Mouse (Mus musculus) limb, embryonic 14.5 days (tissue): Measurements from ENCODE around the gene Cuedc2. TPM values are rescaled to one million over a fixed set of nuclear protein-coding genes. Genes with fewer than 3 reads are reported as not detected.

Source experiments
- ATAC-seq: fragments of 200-750 bp; cut with Nextera tagmentation; 2 replicates; pipeline ENCODE4 v1.8.0; 2017; ENCODE audit warnings: low read depth, moderate number of reproducible peaks, moderate TSS enrichment; ENCODE audit not compliant: low FRiP score
- DNase-seq: peaks from one replicate; pipeline ENCODE4 v3.0.0-alpha.2; 2015; ENCODE audit warnings: low spot score
- H3K27ac ChIP-seq: fragments of 300-500 bp; sonication (generic); replicated peaks from 2 replicates; pipeline ENCODE4 v1.5.1; 2014; ENCODE audit warnings: low read depth, mild to moderate bottlenecking, low read length, moderate library complexity, mixed read lengths
- H3K27me3 ChIP-seq: fragments of 300-500 bp; sonication (generic); 2 replicates; pipeline ENCODE4 v1.6.1; 2014; ENCODE audit warnings: low read length, mixed read lengths; ENCODE audit not compliant: control insufficient read depth, insufficient read depth
- H3K36me3 ChIP-seq: fragments of 300-500 bp; sonication (generic); 2 replicates; pipeline ENCODE4 v1.6.1; 2014; ENCODE audit warnings: mild to moderate bottlenecking, low read length, moderate library complexity, mixed read lengths; ENCODE audit not compliant: control insufficient read depth, insufficient read depth
- H3K4me1 ChIP-seq: fragments of 300-500 bp; sonication (generic); 2 replicates; pipeline ENCODE4 v1.6.1; 2014; ENCODE audit warnings: antibody characterized with exemption, low read length, mixed read lengths; ENCODE audit not compliant: control insufficient read depth, insufficient read depth
- H3K4me2 ChIP-seq: fragments of 300-500 bp; sonication (generic); replicated peaks from 2 replicates; pipeline ENCODE4 v1.6.1; 2014; ENCODE audit warnings: low read depth, mild to moderate bottlenecking, low read length, moderate library complexity; ENCODE audit not compliant: severe bottlenecking
- H3K4me3 ChIP-seq: fragments of 300-500 bp; sonication (generic); replicated peaks from 2 replicates; pipeline ENCODE4 v1.5.1; 2014; ENCODE audit warnings: low read length
- H3K9ac ChIP-seq: fragments of 300-500 bp; sonication (generic); 2 replicates; pipeline ENCODE4 v1.6.1; 2014; ENCODE audit warnings: mild to moderate bottlenecking, low read depth, low read length, moderate library complexity; ENCODE audit not compliant: severe bottlenecking
- H3K9me3 ChIP-seq: fragments of 300-500 bp; sonication (generic); 2 replicates; pipeline ENCODE4 v1.6.1; 2016; ENCODE audit warnings: low read length; ENCODE audit not compliant: control insufficient read depth
- POLR2A ChIP-seq: fragments of 200-500 bp; IDR thresholded peaks from 2 replicates; pipeline ENCODE4 v1.8.0; 2012; ENCODE audit warnings: inconsistent platforms, mild to moderate bottlenecking, moderate library complexity, borderline replicate concordance; ENCODE audit not compliant: insufficient read depth, insufficient read length; ENCODE audit errors: extremely low read depth
- WGBS: fragments of 180-500 bp; shearing (Covaris S2); extraction: QIAGEN DNeasy Blood & Tissue Kit; methylation state at CpG from one replicate; pipeline ENCODE4 v1.1.7; 2014; 5-methylcytosine and 5-hydroxymethylcytosine counted together
- polyA plus RNA-seq, 2 experiments: library from polyadenylated mRNA; depleted of rRNA in 1 of 2; stranded (reverse) in 1 of 2; unstranded in 1 of 2; fragments of >200 nt; fragmentation: Nextera tagmentation in 1 of 2; extraction: Ambion mirVana in 1 of 2; gene quantifications; 2 replicates each; pipeline versions ENCODE4 v1.2.1 to v1.2.3; 2012 to 2014

The Cuedc2 gene
- polyA plus RNA-seq, 2 experiments: 110 to 164 TPM

DNA sequence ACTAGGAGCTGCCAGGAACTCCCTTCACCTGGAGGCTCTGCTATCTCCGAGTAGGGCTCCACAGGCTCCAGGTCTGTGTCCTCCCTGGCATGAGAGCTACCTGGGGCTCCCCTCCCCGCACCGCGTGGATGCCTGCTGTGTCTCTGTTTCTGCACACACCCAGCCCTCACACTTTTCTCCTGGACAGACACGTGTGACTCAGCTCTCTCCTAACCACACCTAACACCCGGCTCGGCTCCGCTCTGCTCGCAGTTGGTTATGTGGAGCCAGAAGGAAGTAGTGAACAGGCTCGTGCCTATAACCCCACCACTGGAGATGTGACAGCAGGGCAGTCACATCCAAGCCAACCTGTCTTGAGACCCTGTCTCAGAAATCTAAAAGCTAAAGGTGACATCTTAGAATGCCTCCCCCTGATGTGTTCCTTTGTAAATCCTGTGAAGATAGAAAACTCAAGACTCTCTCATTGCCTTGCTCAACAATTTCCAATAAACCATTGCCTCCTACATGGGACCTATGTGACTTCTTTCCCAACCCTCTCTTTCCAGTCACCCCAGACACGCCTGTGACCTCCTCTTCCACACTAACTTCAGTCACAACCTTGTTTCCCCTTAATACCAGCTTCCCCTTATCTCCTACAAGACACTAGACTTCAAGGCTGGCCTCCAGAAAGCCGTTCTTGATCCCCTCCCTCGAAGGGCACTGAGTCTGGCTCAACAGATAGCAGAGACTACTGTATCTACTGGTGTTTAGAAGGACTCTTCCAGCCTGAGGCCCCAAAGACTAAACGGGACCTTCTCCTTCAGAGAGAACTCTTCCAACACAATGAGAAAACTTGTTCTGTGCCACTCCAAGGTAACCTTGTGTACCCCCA lies 23.4 kb downstream of the Cuedc2 start:
- Histone ChIP-seq H3K4me3 (no peak overlapping the region), H3K27me3 (peaks cover 69% of the 10 kb centered on the region), H3K36me3 (peaks cover 21% of the 10 kb centered on the region), H3K4me2 (no peak overlapping the region), H3K9ac (no peak overlapping the region), H3K9me3 (no peaks in the 10 kb centered on the region), H3K4me1 (peaks cover 7% of the 10 kb centered on the region), H3K27ac (no peak overlapping the region)
- 42% methylated on average over 14 of the region's 14 CpGs for WGBS
- ATAC-seq (no peak), DNase-seq (no peak)
- no peak for TF ChIP-seq POLR2A

DNA sequence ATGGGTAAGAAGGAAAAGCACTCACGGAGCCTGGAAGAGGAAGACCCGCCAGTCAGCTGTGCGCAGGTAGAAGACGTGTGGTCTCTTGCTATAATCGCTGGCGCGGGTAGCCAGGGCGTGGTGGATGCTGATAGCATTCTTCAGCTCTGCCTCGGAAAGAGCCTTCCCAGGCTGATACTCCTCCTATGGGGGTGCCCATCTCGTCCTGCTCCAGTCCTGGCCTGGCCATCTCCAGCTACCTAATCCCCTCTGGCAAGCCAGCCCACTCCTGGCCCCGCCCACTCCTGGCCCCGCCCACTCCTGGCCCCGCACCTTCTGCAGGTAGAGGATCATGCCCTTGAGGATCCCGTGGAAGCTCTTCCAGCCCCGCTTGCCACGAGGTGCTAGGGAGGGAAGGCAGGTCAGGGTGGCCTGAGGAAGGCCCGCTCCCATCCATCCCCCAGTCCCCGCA lies 24.3 kb downstream of the Cuedc2 start:
- DNase-seq: no peak
- WGBS: 23% methylated on average over 14 of the region's 18 CpGs
- H3K4me1 ChIP-seq: peaks cover 7% of the 10 kb centered on the region
- H3K4me3 ChIP-seq: no peak overlapping the region
- no peaks in the 10 kb centered on the region for H3K9me3 ChIP-seq
- peaks cover 27% of the 10 kb centered on the region for H3K36me3 ChIP-seq
- no peak overlapping the region for H3K9ac ChIP-seq
- no peak for TF ChIP-seq POLR2A
- no peak for ATAC-seq
- H3K4me2 ChIP-seq: no peak overlapping the region
- H3K27me3 ChIP-seq: peaks cover 60% of the 10 kb centered on the region
- no peak overlapping the region for H3K27ac ChIP-seq

DNA sequence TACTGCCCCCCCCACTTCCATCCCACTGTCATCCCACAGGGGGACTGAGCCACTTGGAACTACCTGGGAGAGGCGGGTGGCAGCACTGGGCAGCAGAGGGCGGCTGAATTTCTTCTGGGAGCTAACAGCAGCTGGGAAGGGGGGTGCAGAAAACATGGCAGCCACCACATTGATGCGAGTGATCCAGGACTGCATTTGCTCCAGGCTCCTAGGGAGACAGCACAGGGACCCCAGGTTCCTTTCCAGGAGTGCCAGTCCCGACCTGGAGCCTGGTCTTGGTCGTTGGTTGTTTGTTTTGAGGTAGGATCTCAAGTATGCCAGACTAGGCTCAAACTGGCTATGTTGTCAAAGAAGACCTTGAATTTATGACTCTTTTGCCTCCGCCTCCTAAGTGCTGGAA lies 24.9 kb downstream of the Cuedc2 start:
- no peak overlapping the region for H3K27ac ChIP-seq
- H3K9me3 ChIP-seq: no peaks in the 10 kb centered on the region
- no peak overlapping the region for H3K9ac ChIP-seq
- H3K4me1 ChIP-seq: peaks cover 8% of the 10 kb centered on the region
- DNase-seq (no peak), ATAC-seq (no peak)
- 60% methylated on average over 6 of the region's 6 CpGs for WGBS
- no peak for TF ChIP-seq POLR2A
- H3K36me3 ChIP-seq: peaks cover 27% of the 10 kb centered on the region
- H3K4me3 ChIP-seq: no peak overlapping the region
- H3K4me2 ChIP-seq: no peak overlapping the region
- peaks cover 56% of the 10 kb centered on the region for H3K27me3 ChIP-seq

DNA sequence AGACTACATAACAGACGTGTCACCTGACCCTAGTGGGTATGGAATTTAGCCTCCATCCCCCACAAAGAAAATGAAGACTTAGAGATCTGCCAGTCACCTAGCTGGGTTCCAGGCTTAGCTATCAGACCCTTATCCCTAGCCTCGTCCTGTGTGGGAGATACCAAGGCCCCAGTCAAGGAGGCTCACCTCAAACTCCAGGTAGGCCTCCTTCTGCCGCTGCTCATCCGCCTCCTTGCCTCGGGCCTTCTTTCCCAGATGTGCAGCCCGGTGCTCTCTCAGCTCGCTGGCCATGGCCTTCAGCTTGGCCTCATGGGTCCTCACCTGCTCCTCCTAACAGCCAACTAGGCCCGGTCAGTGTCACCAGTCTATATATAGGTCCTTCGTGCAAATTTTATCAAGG lies 25.4 kb downstream of the Cuedc2 start:
- H3K9ac ChIP-seq: no peak overlapping the region
- no peak overlapping the region for H3K4me2 ChIP-seq
- ATAC-seq (no peak), DNase-seq (no peak)
- H3K4me1 ChIP-seq: peaks cover 8% of the 10 kb centered on the region
- TF ChIP-seq POLR2A: no peak
- H3K36me3 ChIP-seq: peaks cover 27% of the 10 kb centered on the region
- H3K27me3 ChIP-seq: peaks cover 56% of the 10 kb centered on the region
- H3K9me3 ChIP-seq: no peaks in the 10 kb centered on the region
- no peak overlapping the region for H3K27ac ChIP-seq
- 79% methylated on average over 9 of the region's 9 CpGs for WGBS
- H3K4me3 ChIP-seq: no peak overlapping the region

DNA sequence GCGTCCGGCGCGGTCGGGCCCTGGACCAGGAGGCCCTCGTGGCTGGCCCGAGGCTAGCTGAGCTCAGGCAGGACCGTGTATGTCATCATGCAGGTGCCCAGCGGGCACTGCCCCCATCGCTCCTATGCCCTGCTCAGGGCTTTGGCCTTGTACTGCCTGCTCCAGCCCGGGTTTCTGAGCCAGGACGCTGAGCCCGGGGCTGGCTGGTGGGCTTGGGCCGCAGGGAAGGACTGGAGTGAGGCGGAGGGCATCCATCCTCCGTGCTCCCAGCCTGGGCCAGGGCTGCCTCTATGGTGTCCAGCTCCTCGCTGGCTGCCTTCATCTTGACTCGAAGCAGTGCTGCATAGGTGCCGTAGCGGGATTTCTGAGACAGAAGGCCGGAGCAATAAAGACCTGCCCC lies 25.9 kb downstream of the Cuedc2 start:
- WGBS: 86% methylated on average over 21 of the region's 21 CpGs
- Histone ChIP-seq H3K27me3 (peaks cover 52% of the 10 kb centered on the region), H3K4me3 (no peak overlapping the region), H3K4me1 (peaks cover 8% of the 10 kb centered on the region), H3K9ac (no peak overlapping the region), H3K27ac (no peak overlapping the region), H3K4me2 (no peak overlapping the region), H3K36me3 (peaks cover 28% of the 10 kb centered on the region), H3K9me3 (no peaks in the 10 kb centered on the region)
- TF ChIP-seq POLR2A: no peak
- ATAC-seq (no peak), DNase-seq (no peak)
